Mouse (Mus musculus) ES-Bruce4 (cell line): ENCODE measurements around the gene Atg13. TPM values are rescaled to one million over a fixed set of nuclear protein-coding genes. Genes with fewer than 3 reads are reported as not detected.

Source experiments
- H3K27ac ChIP-seq: 2 replicates; pipeline ENCODE4 v1.5.1; 2012; ENCODE audit warnings: low read length, inconsistent platforms; ENCODE audit not compliant: insufficient read depth
- H3K27me3 ChIP-seq: 2 replicates; pipeline ENCODE4 v1.6.1; 2012; ENCODE audit warnings: mild to moderate bottlenecking, low read length, inconsistent platforms; ENCODE audit not compliant: control insufficient read depth, poor library complexity, insufficient read depth, severe bottlenecking
- H3K36me3 ChIP-seq: 2 replicates; pipeline ENCODE4 v1.6.1; 2012; ENCODE audit warnings: inconsistent platforms, mild to moderate bottlenecking, low read length, moderate library complexity; ENCODE audit not compliant: control insufficient read depth, poor library complexity, insufficient read depth, severe bottlenecking
- H3K4me1 ChIP-seq: one replicate; pipeline ENCODE4 v1.8.1; 2011; ENCODE audit warnings: low read length; ENCODE audit not compliant: control insufficient read depth, insufficient read depth
- H3K4me3 ChIP-seq: 2 replicates; pipeline ENCODE4 v1.5.1; 2011; ENCODE audit warnings: low read depth, mild to moderate bottlenecking, low read length
- H3K9ac ChIP-seq: 2 replicates; pipeline ENCODE4 v1.6.1; 2012; ENCODE audit warnings: low read depth, mild to moderate bottlenecking, inconsistent platforms; ENCODE audit not compliant: poor library complexity, severe bottlenecking
- H3K9me3 ChIP-seq: replicated peaks from 2 replicates; pipeline ENCODE4 v1.6.1; 2012; ENCODE audit warnings: mild to moderate bottlenecking, low read length, inconsistent platforms; ENCODE audit not compliant: control insufficient read depth, poor library complexity, insufficient read depth, severe bottlenecking
- CTCF ChIP-seq: IDR thresholded peaks from one replicate; pipeline ENCODE4 v1.8.1; 2011; ENCODE audit warnings: low read depth, low read length
- EP300 ChIP-seq: IDR thresholded peaks from 2 replicates; pipeline ENCODE4 v1.6.1; 2011; ENCODE audit warnings: low read depth, low read length; ENCODE audit not compliant: insufficient read depth
- POLR2A ChIP-seq: IDR thresholded peaks from one replicate; pipeline ENCODE4 v1.8.1; 2011; ENCODE audit warnings: low read length; ENCODE audit not compliant: insufficient read depth
- polyA plus RNA-seq: library from polyadenylated mRNA; stranded (reverse); fragments of >200 nt; gene quantifications from 2 replicates; pipeline ENCODE4 v1.2.4, GENCODE M21; 2011; ENCODE audit warnings: low read depth; ENCODE audit not compliant: missing spikeins, insufficient read depth, insufficient read length

The Atg13 gene
- 38.8 and 43.2 TPM in 2 replicates for polyA plus RNA-seq

- H3K4me1 ChIP-seq = peaks cover 2% of the 10 kb centered on the region
- no peaks in the 10 kb centered on the region for H3K27me3 ChIP-seq
- no peaks in the 10 kb centered on the region for H3K9me3 ChIP-seq
- no peak for TF ChIP-seq CTCF
- peak; percentile 12 for TF ChIP-seq POLR2A
- no peak for TF ChIP-seq EP300
- peak within 1 kb of the TSS; percentile 94 for H3K9ac ChIP-seq
- H3K27ac ChIP-seq = peak within 1 kb of the TSS; percentile 75
- peak within 1 kb of the TSS; percentile 93 for H3K4me3 ChIP-seq
- H3K36me3 ChIP-seq = peaks cover 14% of the 10 kb centered on the region; the same call in 1 of the 2 replicates
These were observed at the start of gene Atg13, which contains the start of gene Harbi1 for GRCm38 (mm10) chr2:91710272-91711234. TSS of gene Atg13 (minus strand) at chr2:91710576. TSS of gene Harbi1 (plus strand) at chr2:91710852.

- TF ChIP-seq CTCF = no peak
- TF ChIP-seq POLR2A = no peak
- no peak for TF ChIP-seq EP300
- H3K9me3 ChIP-seq = no peaks in the 10 kb centered on the region
- H3K36me3 ChIP-seq = no peaks in the 10 kb centered on the region; the same call in 1 of the 2 replicates
- no peaks in the 10 kb centered on the region for H3K27me3 ChIP-seq
- no peak overlapping the region for H3K4me3 ChIP-seq
- no peak overlapping the region for H3K9ac ChIP-seq
- no peaks in the 10 kb centered on the region for H3K4me1 ChIP-seq
- no peak overlapping the region for H3K27ac ChIP-seq
These were observed 39.5 kb upstream of the Atg13 start for GRCm38 (mm10) chr2:91749811-91750261.

GRCm38 (mm10) chr2:91744686-91745085 is 34.3 kb upstream of the Atg13 start:
- H3K36me3 ChIP-seq = no peaks in the 10 kb centered on the region; the same call in 1 of the 2 replicates
- no peak for TF ChIP-seq CTCF
- TF ChIP-seq POLR2A = no peak
- no peak overlapping the region for H3K27ac ChIP-seq
- no peaks in the 10 kb centered on the region for H3K27me3 ChIP-seq
- no peaks in the 10 kb centered on the region for H3K4me1 ChIP-seq
- H3K9ac ChIP-seq = no peak overlapping the region
- H3K9me3 ChIP-seq = no peaks in the 10 kb centered on the region
- no peak overlapping the region for H3K4me3 ChIP-seq

- no peak overlapping the region for H3K27ac ChIP-seq
- no peaks in the 10 kb centered on the region for H3K36me3 ChIP-seq
- no peak overlapping the region for H3K4me3 ChIP-seq
- H3K4me1 ChIP-seq = no peaks in the 10 kb centered on the region
- H3K9ac ChIP-seq = no peak overlapping the region
- no peaks in the 10 kb centered on the region for H3K27me3 ChIP-seq
- H3K9me3 ChIP-seq = no peaks in the 10 kb centered on the region
- TF ChIP-seq CTCF (no peak), POLR2A (no peak), EP300 (no peak)
These were observed 29.2 kb upstream of the Atg13 start for GRCm38 (mm10) chr2:91739586-91739985.

- Histone ChIP-seq H3K4me3 (no peak overlapping the region), H3K27me3 (no peaks in the 10 kb centered on the region), H3K4me1 (no peaks in the 10 kb centered on the region), H3K27ac (no peak overlapping the region), H3K36me3 (no peaks in the 10 kb centered on the region), H3K9me3 (no peaks in the 10 kb centered on the region), H3K9ac (no peak overlapping the region; the same call in 1 of the 2 replicates)
- no peak for TF ChIP-seq EP300
These were observed 24.8 kb upstream of the Atg13 start for GRCm38 (mm10) chr2:91735221-91735620.
